Mouse (Mus musculus) kidney, postnatal 0 days (tissue): ENCODE data around the gene Pip4k2a. TPM values are rescaled to one million over a fixed set of nuclear protein-coding genes. Genes with fewer than 3 reads are reported as not detected.

Experiments
- ATAC-seq: fragments of 200-750 bp; cut with Nextera tagmentation; replicated peaks from 2 replicates; pipeline ENCODE4 v1.8.0; 2017; ENCODE audit warnings: low read depth, moderate number of reproducible peaks, moderate TSS enrichment, moderate library complexity; ENCODE audit not compliant: low FRiP score
- DNase-seq: peaks from one replicate; pipeline ENCODE4 v3.0.0-alpha.2; 2016; ENCODE audit warnings: low spot score
- H3K27ac ChIP-seq: fragments of 300-500 bp; sonication (generic); 2 replicates; pipeline ENCODE4 v1.5.1; 2014; ENCODE audit warnings: mild to moderate bottlenecking
- H3K27me3 ChIP-seq: fragments of 300-500 bp; sonication (generic); 2 replicates; pipeline ENCODE4 v1.6.1; 2014; ENCODE audit warnings: low read length, mixed read lengths; ENCODE audit not compliant: insufficient read depth
- H3K36me3 ChIP-seq: fragments of 300-500 bp; sonication (generic); 2 replicates; pipeline ENCODE4 v1.6.1; 2014; ENCODE audit warnings: low read length, mixed read lengths; ENCODE audit not compliant: insufficient read depth
- H3K4me1 ChIP-seq: fragments of 300-500 bp; sonication (generic); replicated peaks from 2 replicates; pipeline ENCODE4 v1.6.1; 2014; ENCODE audit warnings: antibody characterized with exemption, low read length, mixed read lengths; ENCODE audit not compliant: insufficient read depth
- H3K4me2 ChIP-seq: fragments of 300-500 bp; sonication (generic); 2 replicates; pipeline ENCODE4 v1.6.1; 2014; ENCODE audit warnings: mild to moderate bottlenecking, low read length, moderate library complexity, mixed read lengths
- H3K4me3 ChIP-seq: fragments of 300-500 bp; sonication (generic); replicated peaks from 2 replicates; pipeline ENCODE4 v1.5.1; 2014; ENCODE audit warnings: low read depth, low read length
- H3K9ac ChIP-seq: fragments of 300-500 bp; sonication (generic); 2 replicates; pipeline ENCODE4 v1.6.1; 2014; ENCODE audit warnings: low read depth, low read length
- H3K9me3 ChIP-seq: fragments of 300-500 bp; sonication (generic); replicated peaks from 2 replicates; pipeline ENCODE4 v1.6.1; 2016; ENCODE audit warnings: low read length, inconsistent platforms, mixed read lengths
- CTCF ChIP-seq: IDR thresholded peaks from 2 replicates; pipeline ENCODE4 v1.5.1; 2016; ENCODE audit warnings: antibody characterized with exemption, low read depth, mild to moderate bottlenecking, moderate library complexity
- WGBS: fragments of 180-500 bp; shearing (Covaris S2); extraction: QIAGEN DNeasy Blood & Tissue Kit; methylation state at CpG from one replicate; pipeline ENCODE4 v1.1.7; 2014; 5-methylcytosine and 5-hydroxymethylcytosine counted together
- polyA plus RNA-seq: library from polyadenylated mRNA; unstranded; fragments of >200 nt; fragmentation: Nextera tagmentation; extraction: Ambion mirVana; gene quantifications from 2 replicates; pipeline ENCODE4 v1.2.1, GENCODE M21; 2015

The Pip4k2a gene
- polyA plus RNA-seq, 1 experiment from 2014 or later, result 8.7 TPM

DNA sequence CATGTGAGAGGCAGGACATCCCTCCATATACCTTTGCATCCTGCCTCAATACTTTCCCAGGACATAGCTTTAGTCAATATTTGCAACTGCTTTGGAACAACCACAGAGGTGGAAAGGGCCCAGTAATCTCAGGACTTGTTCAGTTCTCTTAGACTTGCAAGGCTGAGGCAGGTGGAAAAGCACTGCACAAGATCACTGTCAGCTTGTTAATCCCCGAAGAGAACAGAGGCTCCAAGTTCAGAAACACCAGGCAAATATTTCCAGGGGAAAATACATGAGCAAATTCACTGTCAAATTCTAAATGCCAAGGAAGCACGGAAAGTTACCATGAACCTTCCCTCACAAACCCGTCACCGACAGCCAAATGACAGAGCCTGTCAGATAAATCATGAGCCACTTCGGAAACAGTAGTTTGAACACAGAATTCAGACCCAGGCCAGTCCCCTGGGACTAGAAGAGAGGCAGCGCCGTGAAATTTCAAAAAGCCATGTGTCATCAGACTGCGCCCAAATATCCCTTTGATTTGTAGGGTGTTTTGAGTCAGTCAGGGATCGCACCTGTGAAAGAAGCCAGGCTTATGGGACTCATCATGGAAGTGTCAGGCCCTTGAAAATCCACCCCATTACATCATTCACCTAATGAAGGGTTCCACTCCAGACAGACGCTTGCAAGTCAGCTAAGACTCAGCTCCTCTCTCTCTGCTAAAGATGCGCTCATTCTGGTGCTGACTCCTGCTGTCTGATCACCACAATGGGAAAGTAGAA, 184.1 kb downstream of the Pip4k2a start:
- WGBS, result 68% methylated on average over 11 of the region's 11 CpGs
- ATAC-seq (no peak), DNase-seq (no peak)
- no peak for TF ChIP-seq CTCF
- Histone ChIP-seq H3K9me3 (no peaks in the 10 kb centered on the region), H3K4me1 (no peaks in the 10 kb centered on the region), H3K36me3 (no peaks in the 10 kb centered on the region), H3K27ac (no peak overlapping the region), H3K4me2 (no peak overlapping the region), H3K9ac (no peak overlapping the region), H3K27me3 (no peaks in the 10 kb centered on the region), H3K4me3 (no peak overlapping the region)

DNA sequence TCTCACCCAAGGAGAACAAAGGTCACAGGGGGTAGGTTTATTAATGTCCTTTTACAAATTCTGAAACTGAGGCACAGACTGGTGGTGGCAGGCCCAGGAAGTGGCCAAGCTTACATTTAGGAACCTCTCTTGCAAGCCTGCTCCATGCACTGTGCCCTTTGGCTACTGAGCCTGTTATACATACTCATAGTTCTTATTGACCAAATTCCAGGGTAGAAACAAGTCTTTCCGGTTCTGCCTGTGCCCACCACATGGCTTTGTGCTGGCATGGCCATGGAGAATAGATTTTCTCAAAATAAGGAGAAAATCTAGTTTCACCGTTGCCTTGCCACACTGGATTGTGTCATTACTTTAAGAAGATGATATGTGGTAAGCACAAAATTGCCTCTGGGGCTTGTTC, 190.0 kb downstream of the Pip4k2a start:
- H3K4me2 ChIP-seq, result no peak overlapping the region
- H3K27me3 ChIP-seq, result no peaks in the 10 kb centered on the region
- no peaks in the 10 kb centered on the region for H3K36me3 ChIP-seq
- H3K27ac ChIP-seq, result no peak overlapping the region
- no peaks in the 10 kb centered on the region for H3K9me3 ChIP-seq
- DNase-seq (no peak), ATAC-seq (no peak)
- no peak overlapping the region for H3K9ac ChIP-seq
- TF ChIP-seq CTCF, result no peak
- H3K4me3 ChIP-seq, result no peak overlapping the region
- H3K4me1 ChIP-seq, result no peaks in the 10 kb centered on the region
- 76% methylated on average over 2 of the region's 2 CpGs for WGBS

DNA sequence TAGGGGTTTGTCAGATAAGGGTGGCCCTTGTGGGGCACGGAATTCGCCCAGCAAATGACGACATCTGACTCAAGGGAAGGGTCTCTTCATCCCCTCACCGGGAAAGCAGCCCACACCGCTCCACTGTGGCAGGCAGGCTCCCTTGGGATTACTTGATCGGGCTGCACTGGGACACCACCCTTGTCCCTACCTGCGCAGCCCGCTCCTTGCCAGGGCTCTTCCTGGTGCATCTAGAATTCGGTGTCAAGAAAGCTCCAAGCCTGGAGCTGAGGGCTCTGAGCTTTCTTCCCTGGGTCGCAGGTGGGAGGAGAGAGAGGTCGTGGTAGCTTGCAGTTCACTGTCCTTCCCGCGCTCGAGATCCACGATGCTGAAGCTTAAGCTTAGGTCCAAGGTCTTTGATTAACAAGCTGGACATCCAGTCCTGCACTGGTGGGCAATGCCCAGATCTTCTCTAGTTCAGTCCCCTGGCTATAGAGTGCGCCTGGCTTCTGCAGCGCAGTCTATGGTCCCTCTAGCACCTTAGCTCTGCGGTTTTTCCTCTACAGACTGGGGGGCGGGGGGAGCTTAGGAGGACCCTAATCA, 196.6 kb downstream of the Pip4k2a start:
- peaks cover 39% of the 10 kb centered on the region for H3K27me3 ChIP-seq
- H3K9ac ChIP-seq, result no peak overlapping the region
- peaks cover 8% of the 10 kb centered on the region for H3K4me1 ChIP-seq
- WGBS, result 6% methylated on average over 19 of the region's 19 CpGs
- ATAC-seq (no peak), DNase-seq (no peak)
- no peaks in the 10 kb centered on the region for H3K36me3 ChIP-seq
- H3K4me2 ChIP-seq, result peak overlapping the region; percentile 67
- 0 out of 2 replicates have a peak overlapping the region, but pooled peaks have one; percentile 8 for H3K4me3 ChIP-seq
- no peak overlapping the region for H3K27ac ChIP-seq
- TF ChIP-seq CTCF, result no peak
- H3K9me3 ChIP-seq, result no peaks in the 10 kb centered on the region

DNA sequence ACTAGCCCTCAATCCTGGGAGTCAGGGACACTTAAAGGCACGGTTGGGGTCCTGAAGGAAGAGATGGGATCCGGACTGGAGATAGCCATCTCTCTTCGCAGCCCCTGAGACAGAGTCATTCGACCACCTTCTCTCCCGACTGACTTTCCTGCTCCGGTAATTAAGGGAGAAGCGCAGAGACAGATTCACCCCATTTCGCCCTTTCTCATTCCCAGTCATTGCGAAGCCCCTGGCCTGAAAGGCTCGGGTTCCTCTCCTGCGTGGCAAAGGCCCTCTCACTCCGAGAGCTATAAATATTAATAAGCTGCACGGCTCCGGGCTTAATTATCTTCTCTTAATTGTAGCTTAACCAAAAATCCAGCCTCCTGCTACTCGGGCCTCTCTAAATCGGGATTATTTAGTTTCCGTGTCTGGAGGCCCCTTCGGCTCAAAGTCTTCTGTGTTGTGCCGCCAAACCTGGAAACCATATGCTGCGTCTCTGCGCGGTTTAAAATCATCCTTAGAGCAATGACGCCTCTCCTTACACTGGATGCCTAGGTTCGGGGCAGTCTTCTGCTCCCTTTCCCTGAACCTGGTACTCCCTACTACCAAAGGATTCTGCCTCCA, 197.2 kb downstream of the Pip4k2a start:
- Histone ChIP-seq H3K9ac (0 out of 2 replicates have a peak overlapping the region, but pooled peaks have one; percentile 23), H3K27ac (no peak overlapping the region), H3K27me3 (peaks cover 39% of the 10 kb centered on the region), H3K36me3 (no peaks in the 10 kb centered on the region), H3K4me1 (peaks cover 8% of the 10 kb centered on the region), H3K4me3 (peak overlapping the region; percentile 45), H3K9me3 (no peaks in the 10 kb centered on the region), H3K4me2 (peak overlapping the region; percentile 67)
- ATAC-seq (no peak), DNase-seq (no peak)
- 3% methylated on average over 24 of the region's 24 CpGs for WGBS
- no peak for TF ChIP-seq CTCF

DNA sequence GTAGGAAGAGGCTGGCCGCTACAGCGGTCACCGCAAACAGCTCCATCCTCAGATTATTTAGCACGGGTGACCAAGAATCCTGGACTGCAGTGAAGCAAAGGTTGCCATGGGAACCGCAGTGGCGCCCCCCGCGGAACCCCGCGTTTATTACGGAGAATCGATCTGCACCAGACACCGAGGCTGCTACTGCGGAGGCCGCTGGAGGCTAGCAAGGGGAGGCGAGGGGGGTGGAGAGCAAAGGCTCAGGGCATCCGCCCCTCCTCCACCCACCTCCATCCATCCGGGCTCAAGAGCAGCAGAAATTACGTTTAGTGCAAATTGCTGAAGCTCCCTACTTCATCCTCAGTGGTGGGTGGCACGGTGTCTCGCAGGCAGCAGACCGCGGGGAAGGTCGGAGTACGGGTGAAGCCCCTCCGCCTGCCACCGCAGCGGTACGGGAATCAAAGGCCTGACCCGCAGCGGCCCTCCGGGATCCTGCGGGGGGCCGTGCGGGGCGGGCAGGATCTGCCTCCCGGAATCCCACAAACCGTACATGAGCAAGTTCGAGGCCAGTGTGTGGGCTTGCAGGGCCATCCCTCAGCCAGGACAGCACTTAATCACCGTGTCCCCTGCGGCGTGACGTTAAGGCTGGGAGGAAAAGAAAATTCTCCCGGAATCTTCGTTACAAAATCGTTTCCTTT, 197.8 kb downstream of the Pip4k2a start:
- Histone ChIP-seq H3K4me1 (peaks cover 8% of the 10 kb centered on the region), H3K27ac (no peak overlapping the region), H3K36me3 (no peaks in the 10 kb centered on the region), H3K4me2 (peak overlapping the region; percentile 67), H3K9me3 (no peaks in the 10 kb centered on the region), H3K9ac (0 out of 2 replicates have a peak overlapping the region, but pooled peaks have one; percentile 23), H3K27me3 (peaks cover 39% of the 10 kb centered on the region), H3K4me3 (peak overlapping the region; percentile 45)
- peak; percentile 32 for DNase-seq
- under 1% methylated on average over 46 of the region's 46 CpGs for WGBS
- ATAC-seq, result 0 out of 2 replicates have a peak, but pooled peaks have one; percentile 46
- TF ChIP-seq CTCF, result no peak

DNA sequence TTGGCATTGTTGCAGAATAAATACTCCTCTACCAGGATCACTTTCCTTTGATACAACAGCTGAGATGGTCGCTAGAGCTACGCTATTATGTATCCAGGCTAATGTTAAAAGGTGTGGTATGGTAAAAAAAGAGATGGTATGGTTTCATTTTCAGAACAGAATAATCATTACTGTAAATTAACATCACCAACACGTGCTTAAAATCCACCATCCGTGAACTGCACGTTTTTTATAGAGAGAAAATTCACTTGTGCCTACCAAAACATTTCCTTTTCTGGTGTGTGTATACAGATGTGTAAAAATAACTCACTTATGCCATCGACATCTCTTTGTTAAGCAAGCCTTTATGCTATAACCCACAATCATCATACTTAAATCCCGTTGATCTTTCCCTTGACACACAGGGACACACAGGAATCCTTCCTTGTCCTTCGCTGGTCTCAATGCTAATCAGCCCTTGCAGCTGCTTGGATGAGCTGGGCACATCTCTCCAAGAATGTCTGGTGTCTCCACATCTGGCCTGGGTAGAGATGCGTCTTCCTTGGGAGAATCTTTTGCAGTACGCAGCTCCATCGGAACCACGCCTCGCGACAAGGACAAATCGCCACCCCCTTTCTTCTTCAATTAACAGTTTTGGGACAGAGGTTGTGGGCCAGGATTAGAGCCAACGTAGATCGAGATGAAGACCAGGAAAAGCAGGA, 198.5 kb downstream of the Pip4k2a start:
- ATAC-seq, result no peak
- Histone ChIP-seq H3K9me3 (no peaks in the 10 kb centered on the region), H3K27me3 (peaks cover 39% of the 10 kb centered on the region), H3K4me1 (peaks cover 8% of the 10 kb centered on the region), H3K9ac (no peak overlapping the region), H3K27ac (no peak overlapping the region), H3K36me3 (no peaks in the 10 kb centered on the region), H3K4me3 (peak overlapping the region; percentile 45), H3K4me2 (peak overlapping the region; percentile 67)
- DNase-seq, result no peak
- WGBS, result 11% methylated on average over 17 of the region's 17 CpGs
- no peak for TF ChIP-seq CTCF
